Comparison of ENCODE assay signal across 26 mouse cellular contexts in the genomic region with DNA sequence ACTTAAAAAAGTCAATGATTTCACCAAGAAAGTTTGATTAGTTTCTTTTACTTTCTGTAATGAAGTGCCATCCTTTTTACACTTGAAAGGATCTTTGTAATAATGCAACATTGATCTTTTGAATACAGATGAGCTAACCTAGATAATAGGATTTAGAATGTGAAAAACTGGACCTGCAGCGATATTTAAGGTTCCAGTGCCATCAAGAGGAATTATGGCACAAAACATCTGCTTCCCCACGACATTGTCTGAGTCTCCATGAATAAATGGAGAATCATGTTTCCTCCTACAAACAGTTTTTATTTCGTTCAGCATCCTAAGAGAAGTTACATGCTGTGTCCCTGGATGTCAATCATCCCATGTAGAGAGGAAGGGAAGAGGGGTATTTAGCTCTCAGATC.
A peak's percentile ranks its signal among the peaks of the same experiment; 100 is the strongest.
DNase-seq lines count a peak whose midpoint lies in the region; ATAC-seq and TF ChIP-seq lines count a peak whose summit lies in the region.
"Had no signal": no experiment of that assay in that cellular context is flagged by ENCODE, and none has a peak within 500 bp of the region (broad histone marks: within the 10 kb centered on the region; RNA-seq: fewer than 3 reads in every experiment).

No protein-coding gene starts in this region.

- H3K4me2 ChIP-seq in kidney, postnatal 0 days (ENCODE audit: low read length), result no peak overlapping the region
- no peak overlapping the region for H3K4me2 ChIP-seq in kidney, embryonic 14.5 days (replicated peaks; ENCODE audit: low read depth, low read length)
- no peak overlapping the region for H3K4me2 ChIP-seq in midbrain, embryonic 14.5 days (ENCODE audit: low read length)
- H3K4me2 ChIP-seq: heart, embryonic 15.5 days; kidney, embryonic 15.5 days; limb, embryonic 15.5 days; neural tube, embryonic 12.5 days had no signal

- TF ChIP-seq CTCF in kidney, postnatal 0 days (IDR thresholded peaks at IDR 0.05; ENCODE audit: low read depth), result peak; percentile 10; the same call in 1 of the 2 replicates

- no peaks in the 10 kb centered on the region for H3K4me1 ChIP-seq in kidney, postnatal 0 days (replicated peaks; ENCODE audit: insufficient read depth, low read length)
- no peaks in the 10 kb centered on the region for H3K4me1 ChIP-seq in kidney, embryonic 14.5 days (ENCODE audit: control insufficient read depth, insufficient read depth, low read length)
- H3K4me1 ChIP-seq in midbrain, embryonic 14.5 days (ENCODE audit: control insufficient read depth, insufficient read depth, low read length), result peaks cover 16% of the 10 kb centered on the region
- peaks cover 23% of the 10 kb centered on the region for H3K4me1 ChIP-seq in midbrain, embryonic 10.5 days

- no peaks in the 10 kb centered on the region for H3K27me3 ChIP-seq in kidney, postnatal 0 days (ENCODE audit: insufficient read depth, low read length)
- H3K27me3 ChIP-seq in kidney, embryonic 14.5 days (ENCODE audit: control insufficient read depth, insufficient read depth, low read length), result no peaks in the 10 kb centered on the region
- no peaks in the 10 kb centered on the region for H3K27me3 ChIP-seq in midbrain, embryonic 14.5 days (ENCODE audit: control insufficient read depth, insufficient read depth, low read length)
- no peaks in the 10 kb centered on the region for H3K27me3 ChIP-seq in midbrain, embryonic 10.5 days (ENCODE audit: low read depth, poor library complexity, severe bottlenecking)
- H3K27me3 ChIP-seq: heart, embryonic 15.5 days; kidney, embryonic 15.5 days; limb, embryonic 15.5 days; neural tube, embryonic 12.5 days had no signal

- no peaks in the 10 kb centered on the region for H3K36me3 ChIP-seq in kidney, postnatal 0 days (ENCODE audit: insufficient read depth, low read length)
- no peaks in the 10 kb centered on the region for H3K36me3 ChIP-seq in kidney, embryonic 14.5 days (ENCODE audit: control insufficient read depth, insufficient read depth, low read length)
- H3K36me3 ChIP-seq in midbrain, embryonic 14.5 days (ENCODE audit: control insufficient read depth, insufficient read depth, low read length), result no peaks in the 10 kb centered on the region
- H3K36me3 ChIP-seq in midbrain, embryonic 10.5 days, result no peaks in the 10 kb centered on the region
- H3K36me3 ChIP-seq: heart, embryonic 15.5 days; kidney, embryonic 15.5 days; limb, embryonic 15.5 days; neural tube, embryonic 12.5 days had no signal

- H3K9me3 ChIP-seq in kidney, postnatal 0 days (replicated peaks; ENCODE audit: low read length), result no peaks in the 10 kb centered on the region
- H3K9me3 ChIP-seq in kidney, embryonic 14.5 days (ENCODE audit: control insufficient read depth, low read length), result no peaks in the 10 kb centered on the region
- no peaks in the 10 kb centered on the region for H3K9me3 ChIP-seq in midbrain, embryonic 14.5 days (ENCODE audit: control insufficient read depth, low read length)
- no peaks in the 10 kb centered on the region for H3K9me3 ChIP-seq in midbrain, embryonic 10.5 days (replicated peaks)
- H3K9me3 ChIP-seq: heart, embryonic 15.5 days; kidney, embryonic 15.5 days; limb, embryonic 15.5 days; neural tube, embryonic 12.5 days had no signal

- ATAC-seq in kidney, postnatal 0 days (replicated peaks; ENCODE audit: low FRiP score, low read depth), result no peak
- ATAC-seq in kidney, embryonic 14.5 days (ENCODE audit: low FRiP score, low TSS enrichment), result no peak
- no peak for ATAC-seq in midbrain, embryonic 14.5 days (ENCODE audit: low FRiP score, low TSS enrichment)
- ATAC-seq: hindbrain, embryonic 16.5 days; intestine, embryonic 16.5 days had no signal

- H3K4me3 ChIP-seq in kidney, postnatal 0 days (replicated peaks; ENCODE audit: low read depth, low read length), result no peak overlapping the region
- no peak overlapping the region for H3K4me3 ChIP-seq in kidney, embryonic 14.5 days (ENCODE audit: low read length)
- H3K4me3 ChIP-seq in midbrain, embryonic 14.5 days (replicated peaks; ENCODE audit: low read depth, low read length), result no peak overlapping the region
- no peak overlapping the region for H3K4me3 ChIP-seq in midbrain, embryonic 10.5 days
- H3K4me3 ChIP-seq: gastrocnemius, adult 2 months; heart, embryonic 15.5 days; kidney, embryonic 15.5 days; limb, embryonic 15.5 days; neural tube, embryonic 12.5 days had no signal

- peak; percentile 14 for DNase-seq in embryo, embryonic 10.5 days (ENCODE audit: low spot score)
- DNase-seq in embryo, embryonic 10 days (ENCODE audit: low spot score), result no peak
- DNase-seq in kidney, postnatal 0 days (ENCODE audit: low spot score), result no peak
- peak; percentile 80 for DNase-seq in midbrain, embryonic 14.5 days
- DNase-seq in midbrain, embryonic 10.5 days (ENCODE audit: low spot score), result no peak
- DNase-seq in retina, postnatal 1 day, result peak; percentile 20
- no peak for DNase-seq in cerebellum, postnatal 4 days (ENCODE audit: low spot score in 2 of 2)
- DNase-seq: adrenal gland, postnatal 36 days; cerebellum, adult 11-12 months; cerebellum, postnatal 10 days; gastrocnemius, adult 2 months; heart, postnatal 36 days; layer of hippocampus, postnatal 36 days; left cerebral cortex, postnatal 4 days; lung, postnatal 4 days; right cerebral cortex, adult 18-20 months; right cerebral cortex, postnatal 4 days; thymus, postnatal 25 days had no signal

- H3K27ac ChIP-seq in kidney, postnatal 0 days, result no peak overlapping the region
- no peak overlapping the region for H3K27ac ChIP-seq in kidney, embryonic 14.5 days (ENCODE audit: low read depth, low read length)
- H3K27ac ChIP-seq in midbrain, embryonic 14.5 days (replicated peaks; ENCODE audit: low read depth, low read length), result no peak overlapping the region
- H3K27ac ChIP-seq in midbrain, embryonic 10.5 days (replicated peaks), result no peak overlapping the region
- H3K27ac ChIP-seq: gastrocnemius, adult 2 months; heart, embryonic 15.5 days; kidney, embryonic 15.5 days; limb, embryonic 15.5 days; liver, embryonic 14.5 days; neural tube, embryonic 12.5 days had no signal

- 33% methylated on average over 3 of the region's 3 CpGs for WGBS in kidney, postnatal 0 days
- WGBS in kidney, embryonic 14.5 days, result 48% methylated on average over 3 of the region's 3 CpGs
- WGBS in midbrain, embryonic 14.5 days, result 10% methylated on average over 3 of the region's 3 CpGs
- 40% methylated on average over 3 of the region's 3 CpGs for WGBS in midbrain, embryonic 10.5 days

- no peak overlapping the region for H3K9ac ChIP-seq in kidney, postnatal 0 days (ENCODE audit: low read depth, low read length)
- no peak overlapping the region for H3K9ac ChIP-seq in kidney, embryonic 14.5 days (ENCODE audit: low read depth, low read length)
- H3K9ac ChIP-seq in midbrain, embryonic 14.5 days (replicated peaks; ENCODE audit: low read length), result no peak overlapping the region
- H3K9ac ChIP-seq: heart, embryonic 15.5 days; kidney, embryonic 15.5 days; limb, embryonic 15.5 days; liver, embryonic 14.5 days; neural tube, embryonic 12.5 days had no signal

Comparison
In these comparisons a context has a peak if more than half of its experiments do, and no peak if none do; other contexts are left out.
1. DNase-seq: peak in embryo, embryonic 10.5 days (single experiment), midbrain, embryonic 14.5 days (single experiment) and retina, postnatal 1 day (single experiment); none in embryo, embryonic 10 days (single experiment), kidney, postnatal 0 days (single experiment), midbrain, embryonic 10.5 days (single experiment) and cerebellum, postnatal 4 days (0 of 2).